Mouse (Mus musculus): Measurements from ENCODE around the gene Unc5c. TPM values are rescaled to one million over a fixed set of nuclear protein-coding genes. Genes with fewer than 3 reads are reported as not detected.

The Unc5c gene
- polyA plus RNA-seq, 1 experiment from 2014 or later: 17.2 TPM

DNA sequence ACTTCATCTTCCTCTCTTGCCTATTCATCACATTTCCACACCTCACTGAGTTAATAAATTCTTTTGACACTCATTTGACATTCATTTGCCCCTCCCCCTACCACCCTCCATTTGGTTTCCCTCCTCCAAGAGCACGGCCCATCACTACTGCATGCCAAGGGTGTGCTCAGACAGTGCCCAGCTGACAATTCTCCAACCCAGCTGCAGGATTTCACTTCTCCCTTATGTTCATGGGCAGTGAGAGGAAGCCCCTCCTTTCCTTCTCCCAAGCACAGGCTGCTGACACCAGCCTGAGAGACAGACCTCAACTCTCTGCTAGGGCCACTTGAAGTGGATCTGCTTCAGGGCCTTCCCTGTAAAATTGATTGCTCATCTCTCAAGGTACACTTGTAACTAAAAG is 332.8 kb downstream of the Unc5c start:
- no peaks in the 10 kb centered on the region for H3K36me3 ChIP-seq (ENCODE audit: control insufficient read depth, insufficient read depth, low read length)
- H3K4me1 ChIP-seq (replicated peaks; ENCODE audit: control insufficient read depth, insufficient read depth, low read length): peaks cover 5% of the 10 kb centered on the region; the same call in 1 of the 2 replicates
- H3K9ac ChIP-seq (ENCODE audit: low read length): no peak overlapping the region
- H3K4me2 ChIP-seq (ENCODE audit: low read length): no peak overlapping the region
- DNase-seq (ENCODE audit: low spot score) (no peak), ATAC-seq (replicated peaks; ENCODE audit: low FRiP score, low TSS enrichment, low read depth) (no peak; the same call in 1 of the 2 replicates)
- 31% methylated on average over 1 of the region's 1 CpGs for WGBS
- H3K27me3 ChIP-seq (replicated peaks; ENCODE audit: control insufficient read depth, insufficient read depth, low read length): no peaks in the 10 kb centered on the region
- H3K27ac ChIP-seq (ENCODE audit: low read depth): no peak overlapping the region
- H3K4me3 ChIP-seq (ENCODE audit: low read depth, low read length): no peak overlapping the region
- H3K9me3 ChIP-seq (ENCODE audit: control insufficient read depth, low read length): no peaks in the 10 kb centered on the region

DNA sequence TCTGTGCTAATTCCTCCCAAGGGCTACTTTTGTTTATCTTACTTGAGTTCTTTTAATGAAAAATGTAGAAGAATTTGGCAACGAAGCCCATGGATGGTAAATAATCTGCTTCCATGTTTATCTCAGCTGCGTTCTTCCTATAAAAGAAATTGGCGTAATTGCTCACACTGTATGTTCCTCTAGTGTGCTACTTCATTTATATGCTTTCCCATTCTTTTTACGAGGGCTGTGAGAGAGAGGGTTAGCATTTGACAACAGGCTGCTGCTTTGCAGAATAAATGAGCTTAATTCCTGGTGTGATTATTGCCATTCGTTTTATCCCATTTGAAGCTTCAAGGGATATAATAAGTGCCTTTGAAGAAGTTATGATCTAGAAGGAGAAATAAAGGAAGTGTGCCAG is 339.1 kb downstream of the Unc5c start:
- H3K27me3 ChIP-seq (replicated peaks; ENCODE audit: control insufficient read depth, insufficient read depth, low read length): no peaks in the 10 kb centered on the region
- H3K4me1 ChIP-seq (replicated peaks; ENCODE audit: control insufficient read depth, insufficient read depth, low read length): no peaks in the 10 kb centered on the region
- no peaks in the 10 kb centered on the region for H3K9me3 ChIP-seq (ENCODE audit: control insufficient read depth, low read length)
- 71% methylated on average over 5 of the region's 5 CpGs for WGBS
- DNase-seq (ENCODE audit: low spot score) (no peak), ATAC-seq (replicated peaks; ENCODE audit: low FRiP score, low TSS enrichment, low read depth) (no peak)
- 0 out of 2 replicates have a peak, but pooled peaks cover 5% of the 10 kb centered on the region for H3K36me3 ChIP-seq (ENCODE audit: control insufficient read depth, insufficient read depth, low read length)
- H3K4me3 ChIP-seq (ENCODE audit: low read depth, low read length): no peak overlapping the region
- no peak overlapping the region for H3K4me2 ChIP-seq (ENCODE audit: low read length)
- no peak overlapping the region for H3K9ac ChIP-seq (ENCODE audit: low read length)
- no peak overlapping the region for H3K27ac ChIP-seq (ENCODE audit: low read depth)

DNA sequence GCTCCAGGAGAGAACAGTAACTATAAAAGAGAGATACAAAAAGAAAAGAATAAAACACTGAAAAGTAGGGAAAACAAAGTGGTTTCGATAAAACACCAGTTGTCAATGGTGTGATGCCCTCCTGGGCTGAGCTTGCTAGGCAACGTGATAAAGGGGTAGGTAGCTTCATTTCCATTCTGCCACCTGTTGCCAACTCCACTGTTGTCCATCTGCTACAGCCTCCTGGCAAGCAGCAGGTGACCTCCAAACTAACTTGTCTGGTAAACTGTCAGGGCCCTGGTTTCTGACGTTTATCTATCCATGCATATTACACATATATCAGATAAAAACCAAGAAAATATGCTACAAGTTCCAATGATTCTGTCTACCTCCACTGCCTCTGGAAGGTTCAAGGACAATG is 344.6 kb downstream of the Unc5c start:
- no peak overlapping the region for H3K4me3 ChIP-seq (ENCODE audit: low read depth, low read length)
- no peaks in the 10 kb centered on the region for H3K4me1 ChIP-seq (replicated peaks; ENCODE audit: control insufficient read depth, insufficient read depth, low read length)
- no peak overlapping the region for H3K4me2 ChIP-seq (ENCODE audit: low read length)
- no peaks in the 10 kb centered on the region for H3K36me3 ChIP-seq (ENCODE audit: control insufficient read depth, insufficient read depth, low read length)
- DNase-seq (ENCODE audit: low spot score) (no peak), ATAC-seq (replicated peaks; ENCODE audit: low FRiP score, low TSS enrichment, low read depth) (no peak)
- no peak overlapping the region for H3K27ac ChIP-seq (ENCODE audit: low read depth)
- WGBS: 78% methylated on average over 3 of the region's 3 CpGs
- no peaks in the 10 kb centered on the region for H3K9me3 ChIP-seq (ENCODE audit: control insufficient read depth, low read length)
- no peak overlapping the region for H3K9ac ChIP-seq (ENCODE audit: low read length)
- no peaks in the 10 kb centered on the region for H3K27me3 ChIP-seq (replicated peaks; ENCODE audit: control insufficient read depth, insufficient read depth, low read length)

DNA sequence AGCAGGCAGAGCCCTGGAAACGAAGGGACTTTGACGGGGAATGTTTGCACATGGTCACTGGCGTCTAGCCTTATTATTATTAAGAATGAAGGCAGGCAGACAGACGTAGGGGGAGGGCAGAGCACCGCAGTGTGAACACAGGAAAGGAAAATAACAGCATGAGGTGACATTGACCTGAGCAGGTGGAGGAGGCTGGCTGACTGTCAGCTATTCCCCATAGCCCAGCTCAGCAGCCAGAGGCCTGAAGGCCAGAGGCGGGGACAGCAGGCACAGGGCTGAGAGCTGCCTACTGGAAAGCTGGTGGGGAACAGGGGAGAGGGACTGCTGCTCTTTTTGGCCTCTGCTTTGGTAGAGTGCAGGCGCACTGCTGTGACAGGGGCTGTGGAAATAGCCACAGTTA is 345.9 kb downstream of the Unc5c start:
- H3K36me3 ChIP-seq (ENCODE audit: control insufficient read depth, insufficient read depth, low read length): no peaks in the 10 kb centered on the region
- no peaks in the 10 kb centered on the region for H3K27me3 ChIP-seq (replicated peaks; ENCODE audit: control insufficient read depth, insufficient read depth, low read length)
- no peak overlapping the region for H3K4me3 ChIP-seq (ENCODE audit: low read depth, low read length)
- no peak overlapping the region for H3K9ac ChIP-seq (ENCODE audit: low read length)
- ATAC-seq (replicated peaks; ENCODE audit: low FRiP score, low TSS enrichment, low read depth) (no peak), DNase-seq (ENCODE audit: low spot score) (no peak)
- H3K4me1 ChIP-seq (replicated peaks; ENCODE audit: control insufficient read depth, insufficient read depth, low read length): no peaks in the 10 kb centered on the region
- WGBS: 59% methylated on average over 7 of the region's 7 CpGs
- H3K4me2 ChIP-seq (ENCODE audit: low read length): no peak overlapping the region
- H3K9me3 ChIP-seq (ENCODE audit: control insufficient read depth, low read length): no peaks in the 10 kb centered on the region
- no peak overlapping the region for H3K27ac ChIP-seq (ENCODE audit: low read depth)

DNA sequence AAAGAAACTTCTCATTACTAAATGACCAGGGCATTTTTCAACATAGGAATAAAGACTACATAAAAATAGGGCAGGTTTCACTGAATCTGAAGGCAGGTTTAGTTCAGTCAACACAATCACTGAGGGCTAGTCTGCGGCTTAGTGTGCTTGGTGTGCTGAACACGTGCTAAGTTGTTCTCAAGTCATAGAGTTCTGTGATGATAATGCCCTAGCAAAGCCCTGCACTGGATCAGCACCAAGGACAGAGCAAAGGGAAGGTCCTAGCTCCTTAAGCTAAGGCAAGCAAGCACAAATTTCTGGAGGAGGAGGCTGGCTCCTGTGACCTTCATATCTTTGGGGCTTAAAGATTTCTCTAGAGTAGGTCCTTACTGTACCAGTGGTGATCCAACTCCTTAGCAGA is 346.3 kb downstream of the Unc5c start:
- ATAC-seq (replicated peaks; ENCODE audit: low FRiP score, low TSS enrichment, low read depth): no peak
- 9% methylated on average over 2 of the region's 2 CpGs for WGBS
- H3K27ac ChIP-seq (ENCODE audit: low read depth): no peak overlapping the region

DNA sequence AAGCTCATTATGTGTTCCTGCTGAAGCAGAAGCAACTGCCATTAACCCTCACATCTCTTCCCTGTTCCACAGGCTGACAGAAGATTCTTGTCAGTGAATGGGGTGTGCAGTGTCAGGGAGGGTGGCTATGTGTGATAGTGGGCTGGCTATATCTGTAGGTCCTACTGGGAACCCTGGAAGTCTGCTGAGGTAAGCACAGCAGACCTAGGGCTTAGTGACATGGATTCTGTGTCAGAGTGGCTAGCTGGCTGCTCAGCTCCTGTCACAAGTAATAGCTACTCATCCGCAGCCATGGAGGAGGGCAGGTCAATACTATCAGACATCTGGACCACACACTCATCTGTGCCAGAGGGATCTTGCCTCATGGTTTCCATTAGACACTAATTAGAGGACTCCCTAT is 349.8 kb downstream of the Unc5c start:
- Histone ChIP-seq H3K36me3 (ENCODE audit: control insufficient read depth, insufficient read depth, low read length) (peaks cover 6% of the 10 kb centered on the region; the same call in 1 of the 2 replicates), H3K4me2 (ENCODE audit: low read length) (no peak overlapping the region), H3K9ac (ENCODE audit: low read length) (no peak overlapping the region), H3K27ac (ENCODE audit: low read depth) (no peak overlapping the region), H3K4me3 (ENCODE audit: low read depth, low read length) (no peak overlapping the region), H3K27me3 (replicated peaks; ENCODE audit: control insufficient read depth, insufficient read depth, low read length) (no peaks in the 10 kb centered on the region), H3K9me3 (ENCODE audit: control insufficient read depth, low read length) (no peaks in the 10 kb centered on the region), H3K4me1 (replicated peaks; ENCODE audit: control insufficient read depth, insufficient read depth, low read length) (no peaks in the 10 kb centered on the region)
- 83% methylated on average over 1 of the region's 1 CpGs for WGBS
- DNase-seq (ENCODE audit: low spot score) (no peak), ATAC-seq (replicated peaks; ENCODE audit: low FRiP score, low TSS enrichment, low read depth) (no peak)

More for the DNA sequence above, 346.3 kb downstream of the Unc5c start:
- H3K4me2 ChIP-seq (ENCODE audit: low read length): no peak overlapping the region
- no peak overlapping the region for H3K4me3 ChIP-seq (ENCODE audit: low read depth, low read length)
- no peaks in the 10 kb centered on the region for H3K9me3 ChIP-seq (ENCODE audit: control insufficient read depth, low read length)
- peak; percentile 79 for DNase-seq (ENCODE audit: low spot score)
- H3K4me1 ChIP-seq (replicated peaks; ENCODE audit: control insufficient read depth, insufficient read depth, low read length): no peaks in the 10 kb centered on the region
- H3K27me3 ChIP-seq (replicated peaks; ENCODE audit: control insufficient read depth, insufficient read depth, low read length): no peaks in the 10 kb centered on the region
- no peaks in the 10 kb centered on the region for H3K36me3 ChIP-seq (ENCODE audit: control insufficient read depth, insufficient read depth, low read length)
- no peak overlapping the region for H3K9ac ChIP-seq (ENCODE audit: low read length)

DNA sequence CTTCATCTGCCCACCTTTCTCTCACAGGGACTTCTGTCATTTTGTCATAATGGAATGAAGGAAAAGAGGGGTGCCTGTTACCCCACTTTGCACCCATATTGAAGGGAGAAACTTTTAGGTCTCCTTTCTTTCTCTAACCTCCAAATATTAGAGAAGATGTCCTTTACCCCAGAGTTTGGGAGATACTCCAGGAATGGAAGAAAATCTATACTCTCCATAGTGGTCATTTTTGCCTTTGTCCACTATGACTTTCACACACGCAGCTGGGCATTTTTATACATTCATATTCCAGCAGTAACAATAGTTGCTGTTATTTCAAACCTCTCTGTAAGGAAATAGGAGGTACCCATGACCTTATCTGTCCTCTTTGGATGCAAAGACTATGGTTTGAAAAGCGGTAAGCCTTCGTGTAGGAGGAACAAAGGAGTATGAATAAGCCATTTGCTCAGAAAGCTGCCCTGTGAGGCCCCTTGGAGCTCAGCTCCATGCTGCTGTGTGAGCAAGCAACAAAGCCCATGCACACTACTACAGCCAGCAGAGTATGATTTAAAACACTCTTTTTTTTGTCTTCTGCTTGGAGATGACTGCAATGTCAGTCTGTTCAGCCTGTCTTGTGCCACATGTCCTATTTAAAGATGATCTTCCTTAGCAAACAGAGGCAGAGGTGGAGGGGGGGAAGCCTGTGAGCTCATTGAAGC is 353.7 kb downstream of the Unc5c start:
- ATAC-seq (replicated peaks; ENCODE audit: low FRiP score, low TSS enrichment, low read depth) (no peak), DNase-seq (ENCODE audit: low spot score) (no peak)
- H3K9me3 ChIP-seq (ENCODE audit: control insufficient read depth, low read length): no peaks in the 10 kb centered on the region
- no peak overlapping the region for H3K4me3 ChIP-seq (ENCODE audit: low read depth, low read length)
- WGBS: 60% methylated on average over 3 of the region's 3 CpGs
- no peaks in the 10 kb centered on the region for H3K4me1 ChIP-seq (replicated peaks; ENCODE audit: control insufficient read depth, insufficient read depth, low read length)
- H3K27me3 ChIP-seq (replicated peaks; ENCODE audit: control insufficient read depth, insufficient read depth, low read length): no peaks in the 10 kb centered on the region
- peaks cover 6% of the 10 kb centered on the region; the same call in 1 of the 2 replicates for H3K36me3 ChIP-seq (ENCODE audit: control insufficient read depth, insufficient read depth, low read length)
- H3K4me2 ChIP-seq (ENCODE audit: low read length): no peak overlapping the region
- no peak overlapping the region for H3K27ac ChIP-seq (ENCODE audit: low read depth)
- H3K9ac ChIP-seq (ENCODE audit: low read length): no peak overlapping the region

DNA sequence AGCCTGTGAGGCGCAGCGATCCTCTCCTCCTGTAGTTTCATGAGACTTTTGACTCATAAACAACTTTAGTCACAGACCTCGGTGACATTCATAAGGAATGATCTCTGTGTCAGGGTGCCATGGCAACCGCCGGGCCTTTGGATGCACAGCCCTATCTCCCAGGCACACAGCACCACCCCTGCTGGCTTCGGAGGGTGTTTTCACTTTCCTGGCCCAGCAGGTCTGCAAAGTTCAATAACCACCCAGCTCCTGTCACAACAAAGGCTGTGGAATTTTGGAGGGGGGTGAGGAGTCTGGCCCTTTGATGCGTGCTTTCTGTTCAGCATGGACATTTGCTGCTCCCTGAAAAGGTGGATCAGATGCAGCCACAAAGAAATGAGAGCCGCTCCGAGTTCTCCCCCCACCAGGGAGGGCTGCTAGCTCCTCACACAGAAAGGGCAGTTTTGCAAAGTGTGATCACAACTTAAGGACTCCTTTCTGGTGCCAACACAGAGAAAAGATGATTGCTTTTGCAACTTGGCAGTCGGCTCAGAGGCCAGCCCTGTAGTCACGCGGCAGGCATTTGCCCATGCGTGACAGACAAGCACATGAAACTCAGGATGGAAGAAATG is 354.4 kb downstream of the Unc5c start:
- no peak overlapping the region for H3K4me2 ChIP-seq (ENCODE audit: low read length)
- H3K27me3 ChIP-seq (replicated peaks; ENCODE audit: control insufficient read depth, insufficient read depth, low read length): no peaks in the 10 kb centered on the region
- no peaks in the 10 kb centered on the region for H3K4me1 ChIP-seq (replicated peaks; ENCODE audit: control insufficient read depth, insufficient read depth, low read length)
- H3K27ac ChIP-seq (ENCODE audit: low read depth): no peak overlapping the region
- DNase-seq (ENCODE audit: low spot score): no peak
- no peaks in the 10 kb centered on the region for H3K9me3 ChIP-seq (ENCODE audit: control insufficient read depth, low read length)
- WGBS: 40% methylated on average over 13 of the region's 13 CpGs
- H3K9ac ChIP-seq (ENCODE audit: low read length): no peak overlapping the region
- ATAC-seq (replicated peaks; ENCODE audit: low FRiP score, low TSS enrichment, low read depth): no peak
- peaks cover 6% of the 10 kb centered on the region; the same call in 1 of the 2 replicates for H3K36me3 ChIP-seq (ENCODE audit: control insufficient read depth, insufficient read depth, low read length)
- H3K4me3 ChIP-seq (ENCODE audit: low read depth, low read length): no peak overlapping the region

DNA sequence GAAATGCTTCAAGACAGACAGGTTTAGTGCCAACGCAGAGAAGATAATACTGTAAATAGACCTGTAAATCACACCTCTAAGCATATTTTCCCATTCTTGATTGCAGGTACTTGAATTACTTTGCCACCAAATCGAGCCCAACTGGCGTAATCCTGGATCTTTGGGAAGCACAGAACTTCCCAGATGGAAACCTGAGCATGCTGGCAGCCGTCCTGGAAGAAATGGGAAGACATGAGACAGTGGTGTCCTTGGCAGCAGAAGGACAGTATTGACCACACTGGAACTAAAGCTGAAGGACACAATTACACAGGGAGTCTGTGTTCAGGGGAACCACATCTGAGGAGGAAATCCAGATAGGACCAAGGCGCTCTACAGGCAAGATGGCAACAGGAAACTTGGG is 363.3 kb downstream of the Unc5c start:
- H3K9me3 ChIP-seq (ENCODE audit: control insufficient read depth, low read length): no peaks in the 10 kb centered on the region
- no peaks in the 10 kb centered on the region for H3K27me3 ChIP-seq (replicated peaks; ENCODE audit: control insufficient read depth, insufficient read depth, low read length)
- H3K9ac ChIP-seq (ENCODE audit: low read length): no peak overlapping the region
- DNase-seq (ENCODE audit: low spot score) (no peak), ATAC-seq (replicated peaks; ENCODE audit: low FRiP score, low TSS enrichment, low read depth) (no peak)
- no peak overlapping the region for H3K4me2 ChIP-seq (ENCODE audit: low read length)
- no peak overlapping the region for H3K4me3 ChIP-seq (ENCODE audit: low read depth, low read length)
- H3K36me3 ChIP-seq (ENCODE audit: control insufficient read depth, insufficient read depth, low read length): peaks cover 12% of the 10 kb centered on the region; the same call in 1 of the 2 replicates
- no peak overlapping the region for H3K27ac ChIP-seq (ENCODE audit: low read depth)
- no peaks in the 10 kb centered on the region for H3K4me1 ChIP-seq (replicated peaks; ENCODE audit: control insufficient read depth, insufficient read depth, low read length)
- 84% methylated on average over 5 of the region's 5 CpGs for WGBS
